Mouse (Mus musculus): ENCODE measurements at regions not wholly inside any gene's neighbourhood (a gene's known extent, or its start where the extent isn't known, plus 50 kb on each side); places are given as distances from the start of the nearest gene placed in this dataset.

GRCm38 (mm10) chr12:14088960-14089359 lies 62.9 kb downstream of the Fam84a start:
- no peak for TF ChIP-seq CTCF (IDR thresholded peaks at IDR 0.05; ENCODE audit: low read depth)
- Histone ChIP-seq H3K9ac (no peak overlapping the region), H3K9me3 (ENCODE audit: low read length) (no peaks in the 10 kb centered on the region), H3K4me1 (ENCODE audit: insufficient read depth) (0 out of 2 replicates have a peak, but pooled peaks cover 4% of the 10 kb centered on the region), H3K4me2 (ENCODE audit: low read depth) (no peak overlapping the region), H3K27ac (ENCODE audit: low read depth, low read length) (no peak overlapping the region), H3K27me3 (ENCODE audit: insufficient read depth, low read length) (no peaks in the 10 kb centered on the region), H3K4me3 (ENCODE audit: low read depth, low read length) (no peak overlapping the region), H3K36me3 (ENCODE audit: insufficient read depth) (no peaks in the 10 kb centered on the region)
- ATAC-seq (peak; percentile 79), DNase-seq (peak; percentile 27)
- WGBS: 10% methylated on average over 2 of the region's 2 CpGs

GRCm38 (mm10) chr12:14082771-14083170 lies 69.1 kb downstream of the Fam84a start:
- H3K27me3 ChIP-seq (ENCODE audit: insufficient read depth, low read length): no peaks in the 10 kb centered on the region
- H3K36me3 ChIP-seq (ENCODE audit: insufficient read depth): no peaks in the 10 kb centered on the region
- no peak for DNase-seq
- 66% methylated on average over 3 of the region's 3 CpGs for WGBS
- no peak for TF ChIP-seq CTCF (IDR thresholded peaks at IDR 0.05; ENCODE audit: low read depth)
- no peak overlapping the region for H3K9ac ChIP-seq
- H3K27ac ChIP-seq (ENCODE audit: low read depth, low read length): no peak overlapping the region
- no peak overlapping the region for H3K4me3 ChIP-seq (ENCODE audit: low read depth, low read length)
- ATAC-seq: no peak
- H3K4me1 ChIP-seq (ENCODE audit: insufficient read depth): no peaks in the 10 kb centered on the region
- H3K4me2 ChIP-seq (ENCODE audit: low read depth): no peak overlapping the region
- no peaks in the 10 kb centered on the region for H3K9me3 ChIP-seq (ENCODE audit: low read length)

GRCm38 (mm10) chr12:14079892-14080291 lies 72.0 kb downstream of the Fam84a start:
- WGBS: 85% methylated on average over 1 of the region's 1 CpGs
- H3K9me3 ChIP-seq (ENCODE audit: low read length): no peaks in the 10 kb centered on the region
- no peaks in the 10 kb centered on the region for H3K27me3 ChIP-seq (ENCODE audit: insufficient read depth, low read length)
- DNase-seq (no peak), ATAC-seq (no peak)
- no peak overlapping the region for H3K9ac ChIP-seq
- H3K36me3 ChIP-seq (ENCODE audit: insufficient read depth): no peaks in the 10 kb centered on the region
- H3K4me2 ChIP-seq (ENCODE audit: low read depth): no peak overlapping the region
- no peak for TF ChIP-seq CTCF (IDR thresholded peaks at IDR 0.05; ENCODE audit: low read depth)
- no peaks in the 10 kb centered on the region for H3K4me1 ChIP-seq (ENCODE audit: insufficient read depth)
- H3K4me3 ChIP-seq (ENCODE audit: low read depth, low read length): no peak overlapping the region
- H3K27ac ChIP-seq (ENCODE audit: low read depth, low read length): no peak overlapping the region

- H3K36me3 ChIP-seq (ENCODE audit: insufficient read depth): no peaks in the 10 kb centered on the region
- DNase-seq (peak; percentile 51), ATAC-seq (peak; percentile 54)
- no peak overlapping the region for H3K27ac ChIP-seq (ENCODE audit: low read depth, low read length)
- no peaks in the 10 kb centered on the region for H3K9me3 ChIP-seq (ENCODE audit: low read length)
- 54% methylated on average over 4 of the region's 4 CpGs for WGBS
- no peak for TF ChIP-seq CTCF (IDR thresholded peaks at IDR 0.05; ENCODE audit: low read depth)
- H3K4me2 ChIP-seq (ENCODE audit: low read depth): no peak overlapping the region
- H3K27me3 ChIP-seq (ENCODE audit: insufficient read depth, low read length): no peaks in the 10 kb centered on the region
- no peak overlapping the region for H3K4me3 ChIP-seq (ENCODE audit: low read depth, low read length)
- no peaks in the 10 kb centered on the region for H3K4me1 ChIP-seq (ENCODE audit: insufficient read depth)
- no peak overlapping the region for H3K9ac ChIP-seq
Measured at GRCm38 (mm10) chr12:14069049-14069448, 82.8 kb downstream of the Fam84a start.

GRCm38 (mm10) chr12:14065401-14065800 lies 86.5 kb downstream of the Fam84a start:
- no peak overlapping the region for H3K9ac ChIP-seq
- WGBS: 76% methylated on average over 3 of the region's 3 CpGs

GRCm38 (mm10) chr12:14063276-14063675 lies 88.6 kb downstream of the Fam84a start:
- no peaks in the 10 kb centered on the region for H3K9me3 ChIP-seq (ENCODE audit: low read length)
- no peak overlapping the region for H3K4me2 ChIP-seq (ENCODE audit: low read depth)
- no peaks in the 10 kb centered on the region for H3K4me1 ChIP-seq (ENCODE audit: insufficient read depth)
- no peak overlapping the region for H3K9ac ChIP-seq
- ATAC-seq (no peak), DNase-seq (no peak)
- H3K27ac ChIP-seq (ENCODE audit: low read depth, low read length): no peak overlapping the region
- no peak for TF ChIP-seq CTCF (IDR thresholded peaks at IDR 0.05; ENCODE audit: low read depth)
- H3K36me3 ChIP-seq (ENCODE audit: insufficient read depth): no peaks in the 10 kb centered on the region
- no peak overlapping the region for H3K4me3 ChIP-seq (ENCODE audit: low read depth, low read length)
- no peaks in the 10 kb centered on the region for H3K27me3 ChIP-seq (ENCODE audit: insufficient read depth, low read length)
- WGBS: 84% methylated on average over 4 of the region's 4 CpGs

More at GRCm38 (mm10) chr12:14065401-14065800, 86.5 kb downstream of the Fam84a start:
- Histone ChIP-seq H3K36me3 (ENCODE audit: insufficient read depth) (no peaks in the 10 kb centered on the region), H3K4me2 (ENCODE audit: low read depth) (no peak overlapping the region), H3K9me3 (ENCODE audit: low read length) (no peaks in the 10 kb centered on the region), H3K27ac (ENCODE audit: low read depth, low read length) (no peak overlapping the region), H3K4me1 (ENCODE audit: insufficient read depth) (no peaks in the 10 kb centered on the region), H3K4me3 (ENCODE audit: low read depth, low read length) (no peak overlapping the region), H3K27me3 (ENCODE audit: insufficient read depth, low read length) (no peaks in the 10 kb centered on the region)
- DNase-seq (no peak), ATAC-seq (no peak)
- TF ChIP-seq CTCF (IDR thresholded peaks at IDR 0.05; ENCODE audit: low read depth): no peak

- DNase-seq (no peak), ATAC-seq (no peak)
- H3K9me3 ChIP-seq (ENCODE audit: low read length): no peaks in the 10 kb centered on the region
- H3K4me1 ChIP-seq (ENCODE audit: insufficient read depth): no peaks in the 10 kb centered on the region
- no peak overlapping the region for H3K27ac ChIP-seq (ENCODE audit: low read depth, low read length)
- WGBS: 72% methylated on average over 4 of the region's 4 CpGs
- no peak overlapping the region for H3K9ac ChIP-seq
- H3K4me2 ChIP-seq (ENCODE audit: low read depth): no peak overlapping the region
- no peaks in the 10 kb centered on the region for H3K36me3 ChIP-seq (ENCODE audit: insufficient read depth)
- no peak overlapping the region for H3K4me3 ChIP-seq (ENCODE audit: low read depth, low read length)
- TF ChIP-seq CTCF (IDR thresholded peaks at IDR 0.05; ENCODE audit: low read depth): no peak
- no peaks in the 10 kb centered on the region; the same call in 1 of the 2 replicates for H3K27me3 ChIP-seq (ENCODE audit: insufficient read depth, low read length)
Measured at GRCm38 (mm10) chr12:14056116-14056515, 95.7 kb downstream of the Fam84a start.

All from forebrain, postnatal 0 days (tissue).